Mouse (Mus musculus) olfactory bulb, adult 2 months (tissue): Measurements from ENCODE around the gene Prkar1b. TPM values are rescaled to one million over a fixed set of nuclear protein-coding genes. Genes with fewer than 3 reads are reported as not detected.

Experiments used
- H3K27ac ChIP-seq: fragments of 200-500 bp; 2 replicates; pipeline ENCODE4 v1.5.1; 2012; ENCODE audit warnings: low read depth, low read length; ENCODE audit not compliant: insufficient read depth
- H3K4me1 ChIP-seq: fragments of 200-500 bp; 2 replicates; pipeline ENCODE4 v1.6.1; 2012; ENCODE audit warnings: low read length; ENCODE audit not compliant: control insufficient read depth, insufficient read depth
- H3K4me3 ChIP-seq: fragments of 200-500 bp; 2 replicates; pipeline ENCODE4 v1.5.1; 2012; ENCODE audit warnings: mild to moderate bottlenecking, low read depth, low read length, moderate library complexity; ENCODE audit not compliant: insufficient read depth
- CTCF ChIP-seq: fragments of 200-500 bp; IDR thresholded peaks from 2 replicates; pipeline ENCODE4 v1.5.1; 2012; ENCODE audit warnings: low read depth, mild to moderate bottlenecking, low read length, moderate library complexity; ENCODE audit not compliant: insufficient read depth
- POLR2A ChIP-seq: fragments of 200-500 bp; IDR thresholded peaks from 2 replicates; pipeline ENCODE4 v1.6.1; 2012; ENCODE audit warnings: mild to moderate bottlenecking, low read depth, low read length, moderate library complexity; ENCODE audit not compliant: insufficient read depth
- WGBS: fragments of 180-500 bp; shearing (Covaris S2); methylation state at CpG from one replicate; pipeline ENCODE4 v1.1.7; 2018; 5-methylcytosine and 5-hydroxymethylcytosine counted together
- polyA plus RNA-seq: library from polyadenylated mRNA; stranded (reverse); fragments of >200 nt; gene quantifications from 2 replicates; pipeline ENCODE4 v1.2.4, GENCODE M21; 2012; ENCODE audit warnings: low replicate concordance; ENCODE audit not compliant: missing spikeins, insufficient read depth, insufficient read length

Prkar1b gene
- polyA plus RNA-seq, 1 experiment: not detected

DNA sequence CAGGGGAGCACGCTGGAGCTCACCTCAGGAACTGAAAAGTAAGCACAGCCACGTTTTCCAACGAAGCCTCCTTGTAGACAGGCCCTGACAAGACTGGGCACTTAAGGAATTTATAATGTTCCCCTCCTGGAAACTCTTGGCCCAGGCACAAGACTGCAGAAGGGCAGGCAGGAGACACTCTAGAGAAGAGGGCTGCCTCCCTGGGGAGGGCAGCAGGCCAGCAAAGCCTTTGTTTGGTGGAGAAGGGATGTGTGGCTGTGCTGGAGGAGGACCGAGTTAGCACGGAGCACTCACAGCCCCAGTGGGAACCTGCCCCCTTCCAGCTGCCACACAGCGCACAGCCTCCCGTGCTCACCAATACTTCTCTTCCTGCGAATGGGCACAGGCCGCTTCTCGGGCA lies 161.8 kb downstream of the Prkar1b start:
- WGBS: 72% methylated on average over 10 of the region's 10 CpGs
- H3K27ac ChIP-seq: no peak overlapping the region
- TF ChIP-seq CTCF (no peak), POLR2A (no peak)

GRCm38 (mm10) chr5:138981921-138982320 lies 167.9 kb downstream of the Prkar1b start:
- TF ChIP-seq CTCF: no peak
- no peak for TF ChIP-seq POLR2A
- WGBS: 87% methylated on average over 9 of the region's 9 CpGs

More for the DNA sequence above, 161.8 kb downstream of the Prkar1b start:
- Histone ChIP-seq H3K4me3 (no peak overlapping the region), H3K4me1 (peaks cover 27% of the 10 kb centered on the region)

DNA sequence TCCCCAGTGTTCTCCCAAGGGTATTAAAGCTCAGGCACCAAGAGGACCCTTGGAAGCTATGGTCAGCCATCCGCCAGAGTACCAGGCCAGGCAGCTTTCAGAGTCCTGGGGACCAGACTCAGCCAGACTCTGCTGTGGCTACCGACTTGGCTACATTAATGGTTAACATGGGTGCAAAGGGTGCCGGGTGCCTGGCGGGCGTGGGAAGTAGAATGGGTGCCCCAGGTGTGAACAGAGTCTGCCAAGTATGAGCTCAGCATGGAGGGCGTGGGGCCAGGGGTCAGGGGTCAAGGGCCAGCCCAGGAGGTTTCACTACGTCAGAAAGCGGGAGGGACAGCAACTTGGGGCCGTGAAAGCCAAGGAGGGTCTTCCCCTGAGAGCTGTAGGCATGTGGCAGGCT lies 169.2 kb downstream of the Prkar1b start:
- Histone ChIP-seq H3K27ac (no peak overlapping the region), H3K4me1 (peaks cover 13% of the 10 kb centered on the region), H3K4me3 (no peak overlapping the region)
- WGBS: 92% methylated on average over 9 of the region's 9 CpGs
- no peak for TF ChIP-seq CTCF
- TF ChIP-seq POLR2A: no peak

More at GRCm38 (mm10) chr5:138981921-138982320, 167.9 kb downstream of the Prkar1b start:
- no peak overlapping the region for H3K27ac ChIP-seq
- no peak overlapping the region for H3K4me3 ChIP-seq
- peaks cover 13% of the 10 kb centered on the region for H3K4me1 ChIP-seq

- 50% methylated on average over 8 of the region's 8 CpGs for WGBS
- H3K4me1 ChIP-seq: peaks cover 13% of the 10 kb centered on the region
These were observed 170.0 kb downstream of the Prkar1b start for GRCm38 (mm10) chr5:138979840-138980239.

GRCm38 (mm10) chr5:138977759-138978158 lies 172.0 kb downstream of the Prkar1b start:
- peaks cover 13% of the 10 kb centered on the region for H3K4me1 ChIP-seq
- TF ChIP-seq CTCF: no peak
- TF ChIP-seq POLR2A: no peak
- WGBS: 58% methylated on average over 3 of the region's 3 CpGs
- H3K27ac ChIP-seq: no peak overlapping the region
- no peak overlapping the region for H3K4me3 ChIP-seq

More at GRCm38 (mm10) chr5:138979840-138980239, 170.0 kb downstream of the Prkar1b start:
- Histone ChIP-seq H3K27ac (no peak overlapping the region), H3K4me3 (no peak overlapping the region)
- no peak for TF ChIP-seq POLR2A
- no peak for TF ChIP-seq CTCF

- Histone ChIP-seq H3K4me1 (peaks cover 4% of the 10 kb centered on the region), H3K27ac (no peak overlapping the region), H3K4me3 (no peak overlapping the region)
- TF ChIP-seq POLR2A: no peak
- no peak for TF ChIP-seq CTCF
- 93% methylated on average over 8 of the region's 8 CpGs for WGBS
These were observed 174.8 kb downstream of the Prkar1b start for GRCm38 (mm10) chr5:138974911-138975485.

- H3K4me1 ChIP-seq: peaks cover 6% of the 10 kb centered on the region; the same call in 1 of the 2 replicates
- whole genome bisulfite sequencing: 85% methylated on average over 6 of the region's 6 CpGs
- no peak overlapping the region for H3K27ac ChIP-seq
- H3K4me3 ChIP-seq: no peak overlapping the region
- no peak for TF ChIP-seq POLR2A
- no peak for TF ChIP-seq CTCF
These were observed 176.3 kb downstream of the Prkar1b start for GRCm38 (mm10) chr5:138973480-138973879.

DNA sequence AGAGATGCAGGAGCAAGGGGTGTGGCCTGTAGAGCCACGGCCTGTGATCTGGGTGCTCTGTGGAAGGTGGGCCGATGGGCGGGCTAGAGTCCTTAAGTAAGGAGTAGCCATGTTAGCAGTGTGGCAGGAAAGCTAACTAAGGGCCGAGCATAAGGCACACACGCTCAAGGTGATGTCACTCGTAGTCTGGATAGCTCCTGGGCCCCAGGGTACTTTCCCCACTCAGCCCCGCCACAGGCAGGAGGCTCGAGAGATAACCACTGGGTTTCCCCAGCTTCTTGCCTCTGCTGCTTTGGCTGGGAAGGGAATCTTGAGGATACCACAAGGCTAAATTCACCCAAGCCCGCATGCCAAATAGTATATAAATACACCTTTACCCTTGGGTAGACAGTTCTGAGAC lies 178.4 kb downstream of the Prkar1b start:
- WGBS: 91% methylated on average over 9 of the region's 9 CpGs
- Histone ChIP-seq H3K4me1 (peaks cover 6% of the 10 kb centered on the region; the same call in 1 of the 2 replicates), H3K27ac (no peak overlapping the region), H3K4me3 (no peak overlapping the region)
- TF ChIP-seq POLR2A (no peak), CTCF (no peak)

DNA sequence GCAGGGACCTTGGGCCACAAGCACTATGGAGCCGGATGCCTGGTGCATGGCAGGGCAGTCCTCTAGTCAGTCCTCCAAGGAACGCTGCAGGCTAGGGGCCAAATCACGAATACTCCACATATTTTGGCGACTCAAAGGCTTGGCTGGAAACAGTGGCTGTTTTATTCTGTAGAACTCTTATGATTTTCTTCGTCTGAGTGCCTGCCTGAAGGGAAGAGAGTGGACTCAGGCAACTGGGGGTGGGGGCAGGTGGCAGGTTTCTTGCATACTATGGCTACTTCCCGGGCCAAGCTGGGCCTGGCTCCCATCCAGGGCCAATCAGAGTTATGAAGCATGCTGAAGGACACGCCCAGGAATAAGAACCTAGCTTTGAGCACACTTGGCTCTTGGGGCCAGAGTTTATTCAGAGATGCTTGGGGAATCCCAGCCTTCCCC lies 179.7 kb downstream of the Prkar1b start:
- Histone ChIP-seq H3K4me1 (peaks cover 10% of the 10 kb centered on the region; the same call in 1 of the 2 replicates), H3K27ac (no peak overlapping the region), H3K4me3 (no peak overlapping the region)
- no peak for TF ChIP-seq CTCF
- no peak for TF ChIP-seq POLR2A
- 40% methylated on average over 7 of the region's 7 CpGs for WGBS

Other genes with a start within 250 kb of the Prkar1b start
- not detected in 2 replicates for gene Pdgfa, start 152.6 kb downstream of the Prkar1b start, polyA plus RNA-seq
- gene Dnaaf5, start 222 bp upstream of the Prkar1b start, polyA plus RNA-seq: not detected in 2 replicates
- gene Sun1, start 50.6 kb upstream of the Prkar1b start, polyA plus RNA-seq: not detected in 2 replicates
- gene Get4, start 102.3 kb upstream of the Prkar1b start, polyA plus RNA-seq: not detected in 2 replicates
- not detected in 2 replicates for gene Adap1, start 175.6 kb upstream of the Prkar1b start, polyA plus RNA-seq
- not detected in 2 replicates for gene Cox19, start 201.4 kb upstream of the Prkar1b start, polyA plus RNA-seq
- not detected in 2 replicates for gene Cyp2w1, start 202.6 kb upstream of the Prkar1b start, polyA plus RNA-seq
- not detected in 2 replicates for gene Gpr146, start 227.7 kb upstream of the Prkar1b start, polyA plus RNA-seq